Mouse (Mus musculus) heart, postnatal 0 days (tissue): ENCODE data around the gene Mcl1. TPM values are rescaled to one million over a fixed set of nuclear protein-coding genes. Genes with fewer than 3 reads are reported as not detected.

Experiments
- ATAC-seq: fragments of 200-750 bp; cut with Nextera tagmentation; 2 replicates; pipeline ENCODE4 v1.8.0; 2017; ENCODE audit warnings: low read depth, moderate number of reproducible peaks, moderate library complexity; ENCODE audit not compliant: insufficient read depth
- DNase-seq: peaks from one replicate; pipeline ENCODE4 v3.0.0-alpha.2; 2016; ENCODE audit warnings: low spot score
- H3K27ac ChIP-seq: fragments of 300-500 bp; sonication (generic); 2 replicates; pipeline ENCODE4 v1.5.1; 2014; ENCODE audit warnings: low read depth, mild to moderate bottlenecking
- H3K27me3 ChIP-seq: fragments of 300-500 bp; sonication (generic); 2 replicates; pipeline ENCODE4 v1.6.1; 2014; ENCODE audit warnings: low read length, mixed read lengths; ENCODE audit not compliant: control insufficient read depth, insufficient read depth
- H3K36me3 ChIP-seq: fragments of 300-500 bp; sonication (generic); replicated peaks from 2 replicates; pipeline ENCODE4 v1.6.1; 2014; ENCODE audit warnings: low read length, mixed read lengths; ENCODE audit not compliant: control insufficient read depth, insufficient read depth
- H3K4me1 ChIP-seq: fragments of 300-500 bp; sonication (generic); 2 replicates; pipeline ENCODE4 v1.6.1; 2014; ENCODE audit warnings: antibody characterized with exemption; ENCODE audit not compliant: control insufficient read depth, insufficient read depth
- H3K4me2 ChIP-seq: fragments of 300-500 bp; sonication (generic); 2 replicates; pipeline ENCODE4 v1.6.1; 2014; ENCODE audit warnings: low read depth, mild to moderate bottlenecking, low read length, moderate library complexity
- H3K4me3 ChIP-seq: fragments of 300-500 bp; sonication (generic); 2 replicates; pipeline ENCODE4 v1.5.1; 2014; ENCODE audit warnings: low read depth, low read length
- H3K9ac ChIP-seq: fragments of 300-500 bp; sonication (generic); replicated peaks from 2 replicates; pipeline ENCODE4 v1.6.1; 2014; ENCODE audit warnings: low read depth, low read length, mixed read lengths
- H3K9me3 ChIP-seq: fragments of 300-500 bp; sonication (generic); replicated peaks from 2 replicates; pipeline ENCODE4 v1.6.1; 2016; ENCODE audit warnings: low read length; ENCODE audit not compliant: control insufficient read depth
- CTCF ChIP-seq: IDR thresholded peaks from 2 replicates; pipeline ENCODE4 v1.5.1; 2016; ENCODE audit warnings: antibody characterized with exemption, control low read depth, low read depth
- EP300 ChIP-seq: IDR thresholded peaks from 2 replicates; pipeline ENCODE4 v1.6.1; 2016; ENCODE audit warnings: antibody characterized with exemption, low read depth
- WGBS: fragments of 180-500 bp; shearing (Covaris S2); extraction: QIAGEN DNeasy Blood & Tissue Kit; methylation state at CpG from one replicate; pipeline ENCODE4 v1.1.7; 2014; 5-methylcytosine and 5-hydroxymethylcytosine counted together
- polyA plus RNA-seq: library from polyadenylated mRNA; unstranded; fragments of >200 nt; fragmentation: Nextera tagmentation; extraction: Ambion mirVana; gene quantifications from 2 replicates; pipeline ENCODE4 v1.2.1, GENCODE M21; 2015
- total RNA-seq: library from RNA; depleted of rRNA; stranded (reverse); fragments of >200 nt; gene quantifications from 2 replicates; pipeline ENCODE4 v1.2.3, GENCODE M21; 2014; ENCODE audit warnings: low replicate concordance

Gene Mcl1
- total and polyA plus RNA-seq, 2 experiments from 2014 or later: 50.1 to 278 TPM

- H3K27me3 ChIP-seq: no peaks in the 10 kb centered on the region
- H3K4me1 ChIP-seq: peaks cover 37% of the 10 kb centered on the region
- peaks cover 54% of the 10 kb centered on the region for H3K36me3 ChIP-seq
- no peak for ATAC-seq
- no peaks in the 10 kb centered on the region for H3K9me3 ChIP-seq
- peak overlapping the region; percentile 100 for H3K9ac ChIP-seq
- peak overlapping the region; percentile 100 for H3K27ac ChIP-seq
- H3K4me3 ChIP-seq: peak overlapping the region; percentile 99
- H3K4me2 ChIP-seq: peak overlapping the region; percentile 92
- WGBS: 6% methylated on average over 2 of the region's 2 CpGs
- no peak for DNase-seq
- TF ChIP-seq EP300 (no peak), CTCF (no peak)
Measured at GRCm38 (mm10) chr3:95660788-95661478, 2.3 kb downstream of the Mcl1 start.

- peak; percentile 7; the same call in 1 of the 2 replicates for ATAC-seq
- H3K9ac ChIP-seq: peak overlapping the region; percentile 100
- H3K36me3 ChIP-seq: peaks cover 54% of the 10 kb centered on the region
- DNase-seq: peak; percentile 77
- no peaks in the 10 kb centered on the region for H3K9me3 ChIP-seq
- H3K27me3 ChIP-seq: no peaks in the 10 kb centered on the region
- peak overlapping the region; percentile 99 for H3K4me3 ChIP-seq
- TF ChIP-seq EP300 (peak; percentile 54; the same call in 1 of the 2 replicates), CTCF (no peak)
- peaks cover 49% of the 10 kb centered on the region for H3K4me1 ChIP-seq
- WGBS: 12% methylated on average over 7 of the region's 7 CpGs
- peak overlapping the region; percentile 100 for H3K27ac ChIP-seq
- peak overlapping the region; percentile 92 for H3K4me2 ChIP-seq
Measured at GRCm38 (mm10) chr3:95661945-95662715, 3.5 kb downstream of the Mcl1 start.

GRCm38 (mm10) chr3:95662724-95663449, 4.3 kb downstream of the Mcl1 start:
- peak overlapping the region; percentile 92 for H3K4me2 ChIP-seq
- H3K4me3 ChIP-seq: peak overlapping the region; percentile 99
- peaks cover 55% of the 10 kb centered on the region for H3K4me1 ChIP-seq
- H3K36me3 ChIP-seq: peaks cover 54% of the 10 kb centered on the region
- no peak for ATAC-seq
- no peaks in the 10 kb centered on the region for H3K9me3 ChIP-seq
- no peak for TF ChIP-seq EP300
- no peak for TF ChIP-seq CTCF
- H3K27me3 ChIP-seq: no peaks in the 10 kb centered on the region
- DNase-seq: no peak
- WGBS: 64% methylated on average over 7 of the region's 7 CpGs
- peak overlapping the region; percentile 100 for H3K27ac ChIP-seq
- H3K9ac ChIP-seq: peak overlapping the region; percentile 100; the same call in 1 of the 2 replicates

- Histone ChIP-seq H3K9ac (no peak overlapping the region), H3K9me3 (no peaks in the 10 kb centered on the region), H3K27me3 (no peaks in the 10 kb centered on the region), H3K4me2 (peak overlapping the region; percentile 92; the same call in 1 of the 2 replicates), H3K4me3 (no peak overlapping the region), H3K27ac (peak overlapping the region; percentile 100), H3K36me3 (peaks cover 54% of the 10 kb centered on the region), H3K4me1 (peaks cover 55% of the 10 kb centered on the region)
- WGBS: 69% methylated on average over 2 of the region's 2 CpGs
- TF ChIP-seq CTCF (no peak), EP300 (no peak)
- ATAC-seq (no peak), DNase-seq (no peak)
Measured at GRCm38 (mm10) chr3:95663486-95663885, 4.9 kb downstream of the Mcl1 start.

GRCm38 (mm10) chr3:95663969-95664608, 5.5 kb downstream of the Mcl1 start:
- Histone ChIP-seq H3K9me3 (no peaks in the 10 kb centered on the region), H3K4me3 (no peak overlapping the region), H3K36me3 (peaks cover 54% of the 10 kb centered on the region), H3K27me3 (no peaks in the 10 kb centered on the region), H3K27ac (peak overlapping the region; percentile 100), H3K4me2 (no peak overlapping the region), H3K9ac (0 out of 2 replicates have a peak overlapping the region, but pooled peaks have one; percentile 24), H3K4me1 (peaks cover 57% of the 10 kb centered on the region)
- DNase-seq: no peak
- no peak for ATAC-seq
- 69% methylated on average over 3 of the region's 3 CpGs for WGBS
- TF ChIP-seq CTCF (no peak), EP300 (no peak)
